12 mouse cellular contexts compared by ENCODE assay signal in the genomic region with DNA sequence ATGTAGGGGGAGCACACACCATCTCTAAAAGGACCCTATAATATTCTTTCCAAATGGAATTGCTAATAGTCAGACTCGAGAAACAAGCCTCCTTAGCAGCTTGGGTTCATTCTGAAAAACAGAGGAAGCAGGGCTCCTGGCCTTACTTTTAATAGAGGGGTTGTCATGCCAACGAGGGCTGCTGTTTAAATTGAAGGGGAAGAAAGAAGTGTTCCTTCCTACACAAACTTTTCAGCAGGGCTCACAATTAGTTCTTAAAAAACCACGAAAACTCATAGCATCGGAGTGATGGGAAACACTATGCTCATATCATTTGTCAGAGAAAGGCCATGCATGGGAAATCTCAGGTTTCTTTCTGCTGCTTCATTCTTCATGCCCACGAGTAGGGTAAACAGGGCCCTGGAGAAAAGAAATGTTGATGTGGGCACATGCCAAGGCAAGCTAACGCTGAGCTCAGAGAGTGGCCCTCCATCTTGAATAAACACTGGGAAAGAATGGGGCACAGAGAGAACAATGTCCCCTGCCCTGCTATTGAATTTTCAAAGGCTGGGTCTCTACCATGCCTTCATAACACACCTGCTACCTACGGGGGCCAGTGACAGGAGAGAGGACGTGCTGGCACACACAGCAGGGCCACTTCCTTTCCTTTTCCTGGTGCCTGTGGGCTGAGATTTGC.
DNase-seq lines count a peak whose midpoint lies in the region; ATAC-seq lines count a peak whose summit lies in the region.
"Had no signal": no experiment of that assay in that cellular context is flagged by ENCODE, and none has a peak within 500 bp of the region (broad histone marks: within the 10 kb centered on the region; RNA-seq: fewer than 3 reads in every experiment).

No protein-coding gene starts in this region.

- WGBS in heart, embryonic 10.5 days, result 82% methylated on average over 8 of the region's 8 CpGs
- 62% methylated on average over 8 of the region's 8 CpGs for WGBS in midbrain, embryonic 13.5 days
- WGBS in midbrain, embryonic 10.5 days, result 83% methylated on average over 8 of the region's 8 CpGs
- 62% methylated on average over 8 of the region's 8 CpGs for WGBS in limb, embryonic 13.5 days

- peak; percentile 68 for DNase-seq in heart, adult 11 months
- DNase-seq in heart, embryonic 10.5 days (ENCODE audit: low spot score), result no peak
- DNase-seq in midbrain, embryonic 10.5 days (ENCODE audit: low spot score), result no peak
- peak; percentile 85 for DNase-seq in telencephalon, adult 2 months (ENCODE audit: low read depth, low spot score)
- no peak for DNase-seq in cerebellum, adult 18-20 months
- DNase-seq: adrenal gland, postnatal 10 days; B cell, adult 2 months; cerebellum, adult 9-11 months; lung, adult 2 months had no signal

- H3K9ac ChIP-seq in midbrain, embryonic 13.5 days (replicated peaks), result no peak overlapping the region
- peak overlapping the region; percentile 15; the same call in 1 of the 2 replicates for H3K9ac ChIP-seq in limb, embryonic 13.5 days

- H3K36me3 ChIP-seq in heart, embryonic 10.5 days, result peaks cover 58% of the 10 kb centered on the region
- H3K36me3 ChIP-seq in midbrain, embryonic 13.5 days, result peaks cover 41% of the 10 kb centered on the region
- peaks cover 65% of the 10 kb centered on the region for H3K36me3 ChIP-seq in midbrain, embryonic 10.5 days
- H3K36me3 ChIP-seq in limb, embryonic 13.5 days, result peaks cover 57% of the 10 kb centered on the region

- ATAC-seq in midbrain, embryonic 13.5 days, result 0 out of 2 replicates have a peak, but pooled peaks have one; percentile 22
- ATAC-seq in limb, embryonic 13.5 days (ENCODE audit: low FRiP score, low read depth), result no peak
- ATAC-seq in cerebellum, adult (ENCODE audit: insufficient number of reproducible peaks, low FRiP score, low TSS enrichment), result no peak

- no peak overlapping the region for H3K27ac ChIP-seq in heart, embryonic 10.5 days
- peak overlapping the region; percentile 79 for H3K27ac ChIP-seq in midbrain, embryonic 13.5 days
- no peak overlapping the region for H3K27ac ChIP-seq in midbrain, embryonic 10.5 days (replicated peaks)
- peak overlapping the region; percentile 3; the same call in 1 of the 2 replicates for H3K27ac ChIP-seq in limb, embryonic 13.5 days

- H3K27me3 ChIP-seq in heart, embryonic 10.5 days (ENCODE audit: insufficient read depth, poor library complexity, severe bottlenecking), result no peaks in the 10 kb centered on the region
- no peaks in the 10 kb centered on the region for H3K27me3 ChIP-seq in midbrain, embryonic 13.5 days
- H3K27me3 ChIP-seq in midbrain, embryonic 10.5 days (ENCODE audit: low read depth, poor library complexity, severe bottlenecking), result no peaks in the 10 kb centered on the region
- no peaks in the 10 kb centered on the region for H3K27me3 ChIP-seq in limb, embryonic 13.5 days

- H3K4me1 ChIP-seq in heart, embryonic 10.5 days, result no peaks in the 10 kb centered on the region
- H3K4me1 ChIP-seq in midbrain, embryonic 13.5 days (replicated peaks), result peaks cover 17% of the 10 kb centered on the region
- peaks cover 6% of the 10 kb centered on the region for H3K4me1 ChIP-seq in midbrain, embryonic 10.5 days
- H3K4me1 ChIP-seq in limb, embryonic 13.5 days, result peaks cover 18% of the 10 kb centered on the region

- H3K9me3 ChIP-seq in heart, embryonic 10.5 days, result no peaks in the 10 kb centered on the region
- no peaks in the 10 kb centered on the region for H3K9me3 ChIP-seq in midbrain, embryonic 13.5 days
- H3K9me3 ChIP-seq in midbrain, embryonic 10.5 days (replicated peaks), result 0 out of 2 replicates have a peak, but pooled peaks cover 2% of the 10 kb centered on the region
- no peaks in the 10 kb centered on the region for H3K9me3 ChIP-seq in limb, embryonic 13.5 days

- no peak overlapping the region for H3K4me2 ChIP-seq in midbrain, embryonic 13.5 days (replicated peaks)
- no peak overlapping the region for H3K4me2 ChIP-seq in limb, embryonic 13.5 days (replicated peaks)

- H3K4me3 ChIP-seq in heart, embryonic 10.5 days, result no peak overlapping the region
- no peak overlapping the region for H3K4me3 ChIP-seq in midbrain, embryonic 13.5 days (replicated peaks)
- no peak overlapping the region for H3K4me3 ChIP-seq in midbrain, embryonic 10.5 days
- no peak overlapping the region for H3K4me3 ChIP-seq in limb, embryonic 13.5 days

Comparison
In these comparisons a context has a peak if more than half of its experiments do, and no peak if none do; other contexts are left out.
1. DNase-seq: peak in heart, adult 11 months (single experiment) and telencephalon, adult 2 months (single experiment); none in heart, embryonic 10.5 days (single experiment), midbrain, embryonic 10.5 days (single experiment) and cerebellum, adult 18-20 months (0 of 2).
2. H3K27ac ChIP-seq: peak in midbrain, embryonic 13.5 days (single experiment) and limb, embryonic 13.5 days (single experiment); none in heart, embryonic 10.5 days (single experiment) and midbrain, embryonic 10.5 days (single experiment).